Mouse (Mus musculus) thymus, postnatal 10 days (tissue): ENCODE data around the gene Mtch2.
"Not testable (repeated sequence)": the region's sequence is repeated elsewhere in the genome, so short reads cannot be mapped to it uniquely, and the experiment has no call there.

Experiments used
- DNase-seq, 2 experiments: peaks; one replicate each; pipeline ENCODE4 v3.0.0; 2021; ENCODE audit warnings: low spot score in 2 of 2

Gene Mtch2

DNA sequence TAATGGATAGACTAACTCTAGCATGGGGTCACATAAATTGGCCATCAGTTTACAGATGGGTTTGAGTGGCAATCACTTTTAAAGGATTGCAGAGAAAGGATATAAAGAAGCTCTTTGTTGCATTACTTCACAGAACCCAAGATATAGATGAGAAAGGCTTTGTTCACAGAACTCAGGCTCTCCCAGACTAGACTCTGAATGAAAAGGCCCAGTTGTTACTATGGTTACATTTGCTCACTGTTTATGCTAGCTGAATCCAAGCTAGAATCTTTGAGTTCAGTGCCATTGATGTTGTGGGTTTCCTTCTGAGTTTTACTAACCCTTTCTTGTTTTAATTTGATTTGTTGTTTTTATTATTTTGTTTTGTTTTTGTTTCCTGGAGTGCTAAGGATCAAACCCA, 17.2 kb downstream of the Mtch2 start:
- DNase-seq = no peak

DNA sequence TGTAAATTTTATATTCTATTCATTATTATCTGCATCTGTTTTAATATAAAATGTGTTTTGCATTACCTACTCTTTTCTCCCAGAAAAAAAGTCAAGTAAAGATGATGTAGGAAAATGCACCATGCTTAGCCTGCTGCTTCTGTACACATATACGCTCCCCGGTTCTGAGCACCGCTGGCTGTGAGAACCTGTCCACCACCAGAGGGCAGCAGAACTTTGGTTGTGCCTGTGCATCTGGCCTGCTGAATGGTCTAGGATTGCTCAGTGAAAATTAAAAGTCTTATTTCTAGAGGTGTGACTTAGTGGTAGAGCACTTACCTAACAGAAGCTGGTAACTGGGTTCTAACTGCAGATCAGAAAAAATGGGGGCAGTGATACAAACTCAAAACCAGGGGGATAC, 19.6 kb downstream of the Mtch2 start:
- peak; percentile 49 to 84 for DNase-seq

DNA sequence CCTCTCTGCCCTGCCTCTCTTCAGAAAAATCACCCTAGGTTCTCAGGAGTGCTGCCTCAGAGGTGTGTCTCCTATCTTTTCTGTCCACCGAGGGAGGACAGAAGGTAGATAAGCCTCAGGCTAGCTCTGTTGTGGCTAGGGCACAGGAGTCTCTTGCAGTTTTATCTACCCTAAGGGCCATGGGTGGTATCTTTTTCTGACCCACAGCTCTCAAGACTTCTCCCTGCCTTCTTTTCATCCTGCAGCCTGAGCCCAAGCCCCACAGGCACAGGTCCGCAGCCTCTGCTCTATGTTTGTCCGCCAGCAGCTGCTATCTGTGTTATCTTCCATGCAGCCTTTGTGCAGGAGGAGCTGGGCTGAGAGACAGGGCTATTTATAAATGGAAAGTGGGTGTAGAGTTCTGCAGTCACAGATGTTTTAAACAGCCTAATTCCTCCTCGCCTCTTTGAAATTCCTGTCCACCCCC, 23.2 kb downstream of the Mtch2 start:
- no peak for DNase-seq

DNA sequence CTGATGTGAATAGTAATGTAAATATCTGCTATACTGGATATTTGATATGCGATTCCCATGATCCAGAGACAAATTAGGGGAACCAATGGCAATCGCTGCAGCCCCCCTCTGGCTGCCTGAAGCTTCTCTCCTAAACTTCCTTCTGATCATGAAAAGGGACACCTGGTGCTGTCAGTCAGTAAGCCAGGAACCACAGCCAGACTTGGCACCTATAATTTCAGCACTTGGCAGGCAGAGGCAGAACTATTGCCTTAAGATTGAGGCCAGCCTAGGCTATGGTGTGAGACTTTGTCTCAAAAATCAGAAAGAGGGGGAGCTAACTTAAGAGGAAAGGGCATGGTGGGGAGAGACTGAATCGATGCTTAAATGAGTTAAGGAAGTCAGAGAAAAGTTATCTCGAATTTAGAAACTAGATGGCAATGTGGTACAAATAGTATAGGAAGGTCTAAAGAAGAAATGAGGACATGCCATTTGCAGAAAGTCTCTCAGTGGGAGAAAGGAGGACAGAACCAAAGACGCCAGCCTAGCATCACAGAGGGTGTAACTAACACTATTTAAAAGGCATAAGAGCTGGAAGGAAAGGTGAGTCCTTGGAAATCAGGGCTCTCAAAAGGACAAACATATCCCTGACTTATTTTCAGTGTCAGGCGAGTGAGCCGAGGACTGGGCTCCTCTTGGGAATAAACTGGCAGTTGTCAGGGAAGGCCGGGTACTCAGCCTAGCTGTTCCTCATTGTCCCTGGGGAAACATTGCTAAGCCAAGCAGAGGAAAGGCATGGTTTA, 24.4 kb downstream of the Mtch2 start:
- DNase-seq = no peak

DNA sequence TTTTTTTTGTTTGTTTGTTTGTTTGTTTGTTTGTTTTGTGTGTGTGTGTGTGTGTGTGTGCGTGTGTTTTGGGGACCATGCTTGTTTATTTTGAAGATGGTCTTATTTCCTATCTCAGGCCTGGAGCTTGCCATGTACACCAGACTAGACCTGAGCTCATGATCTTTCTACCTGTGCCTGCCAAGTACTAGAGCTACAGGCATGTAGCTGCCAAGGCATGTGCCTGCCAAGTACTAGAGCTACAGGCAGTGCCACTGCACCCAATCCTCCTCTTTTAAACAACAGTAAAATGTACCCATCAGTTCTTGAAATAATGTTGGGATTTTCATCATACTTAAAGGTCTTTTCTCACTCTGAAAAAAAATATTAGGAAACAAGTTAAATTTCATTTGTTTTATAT, 27.1 kb downstream of the Mtch2 start:
- no peak for DNase-seq

DNA sequence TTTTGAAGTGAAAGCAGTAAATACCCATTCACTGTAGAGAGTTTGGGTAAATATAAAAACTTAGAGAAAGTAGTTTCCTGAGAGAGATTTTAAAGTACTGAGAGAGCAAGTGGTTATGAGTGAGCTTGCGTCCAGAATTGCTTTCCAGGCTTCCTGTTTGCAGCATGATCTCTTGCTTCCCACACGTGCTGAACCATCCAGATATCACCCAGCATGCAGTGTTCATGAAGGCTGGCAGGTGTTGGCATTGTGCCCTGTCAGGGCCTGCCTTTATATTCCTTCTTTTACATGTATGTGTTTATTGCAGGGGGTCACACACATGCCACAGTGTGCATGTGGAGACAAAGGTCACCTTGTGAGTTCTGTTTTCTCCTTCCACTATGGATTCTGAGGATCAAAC, 28.3 kb downstream of the Mtch2 start:
- DNase-seq = no peak

DNA sequence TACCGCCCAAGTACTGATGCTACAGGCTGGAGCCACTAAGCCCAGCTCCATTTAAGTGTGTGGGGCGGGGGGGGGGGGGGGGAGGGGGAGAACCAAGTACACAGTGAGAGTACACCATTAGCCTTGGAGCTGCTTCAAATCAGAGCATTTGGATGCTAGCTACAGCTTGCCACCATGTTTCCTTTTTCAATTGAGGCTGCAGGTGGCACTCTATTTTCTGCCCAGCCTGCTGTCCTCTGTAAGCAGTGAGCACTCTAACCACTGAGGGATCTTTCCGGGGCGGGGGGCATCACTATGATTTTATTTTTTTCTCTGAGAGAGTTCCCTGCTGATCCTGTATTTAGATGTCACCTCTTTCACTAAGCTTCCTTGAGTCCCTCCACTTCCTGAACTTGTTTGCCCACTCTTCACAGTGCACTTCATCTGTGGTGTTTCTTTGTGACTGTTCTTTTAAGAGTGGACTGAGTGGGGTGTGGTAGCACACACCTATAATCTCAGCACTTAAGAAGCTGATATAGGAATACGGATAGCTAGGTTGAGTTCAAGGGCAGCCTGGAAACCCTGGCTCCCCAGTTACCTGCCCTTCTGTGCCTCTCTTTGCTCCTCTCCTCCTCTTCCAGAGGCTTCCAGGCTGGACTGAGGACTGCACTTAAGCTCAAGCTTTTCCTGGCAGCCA, 30.8 kb downstream of the Mtch2 start:
- no peak for DNase-seq

DNA sequence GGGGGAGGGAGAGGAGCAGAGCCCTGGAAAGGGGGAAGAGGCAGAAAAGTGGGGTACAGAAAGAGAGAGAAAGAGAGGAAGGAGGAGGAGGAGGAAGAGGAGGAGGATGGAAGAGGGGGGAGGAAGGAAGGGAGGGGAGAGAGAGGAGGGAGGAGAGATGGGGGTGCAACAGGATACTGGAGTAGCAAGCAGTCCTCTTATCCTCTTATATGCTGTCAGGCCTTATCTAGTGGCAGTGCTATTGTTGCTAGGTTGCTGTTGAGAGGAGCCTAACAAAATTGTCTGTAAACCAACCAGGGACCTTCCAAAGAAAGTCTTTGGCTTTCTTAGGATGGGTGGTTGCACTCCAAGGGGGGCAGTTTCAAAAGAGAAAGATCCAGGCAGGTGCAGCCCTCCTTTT, 32.5 kb downstream of the Mtch2 start:
- DNase-seq = no peak

DNA sequence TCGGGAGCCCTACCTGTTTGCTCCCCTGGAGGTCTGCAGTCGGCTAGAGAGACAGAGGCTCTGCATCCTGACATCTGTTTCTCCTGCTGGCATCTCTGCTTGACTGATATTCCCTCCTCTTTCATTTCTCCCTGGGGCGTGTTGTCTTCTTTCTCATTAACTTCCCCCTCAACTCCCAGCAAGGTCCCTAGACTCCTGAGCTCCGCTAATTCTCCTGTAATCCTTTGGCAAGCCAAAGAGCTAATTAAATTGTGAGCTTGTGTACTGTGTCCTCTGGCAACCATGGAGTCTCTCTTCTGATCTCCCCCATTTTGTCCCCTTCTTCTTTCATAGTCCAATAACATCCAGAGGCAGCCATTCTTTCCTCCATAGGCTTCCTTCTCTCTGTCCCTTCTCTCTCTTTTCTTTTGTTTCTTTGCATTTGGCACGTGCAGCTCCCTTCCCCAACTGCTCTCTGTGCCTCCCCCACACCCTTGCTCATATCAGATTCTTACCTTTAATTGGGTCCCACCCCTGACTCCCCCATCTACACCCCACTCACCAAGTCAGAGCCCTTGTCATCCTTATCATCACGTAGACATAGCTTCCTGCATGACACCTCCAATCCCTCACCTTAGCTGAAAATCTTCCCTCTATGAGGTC, 33.3 kb downstream of the Mtch2 start:
- no peak for DNase-seq

DNA sequence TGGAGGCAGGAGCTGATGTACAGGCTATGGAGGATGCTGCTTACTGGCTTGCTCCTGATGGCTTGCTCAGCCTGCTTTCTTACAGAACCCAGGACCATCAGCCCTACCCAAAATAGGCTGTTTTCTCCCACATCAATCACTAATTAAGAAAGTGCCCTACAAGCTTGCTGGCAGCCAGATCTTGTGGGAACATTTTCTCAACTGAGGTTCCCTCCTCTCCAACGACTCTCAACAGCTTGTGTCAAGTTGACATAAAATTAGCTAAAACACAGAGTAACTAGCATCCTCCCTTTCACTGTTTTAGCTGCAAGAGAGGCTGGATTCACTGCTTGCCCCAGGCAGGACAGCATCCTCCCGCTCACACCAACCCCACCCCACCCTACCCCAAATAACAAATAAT, 34.9 kb downstream of the Mtch2 start:
- no peak for DNase-seq

DNA sequence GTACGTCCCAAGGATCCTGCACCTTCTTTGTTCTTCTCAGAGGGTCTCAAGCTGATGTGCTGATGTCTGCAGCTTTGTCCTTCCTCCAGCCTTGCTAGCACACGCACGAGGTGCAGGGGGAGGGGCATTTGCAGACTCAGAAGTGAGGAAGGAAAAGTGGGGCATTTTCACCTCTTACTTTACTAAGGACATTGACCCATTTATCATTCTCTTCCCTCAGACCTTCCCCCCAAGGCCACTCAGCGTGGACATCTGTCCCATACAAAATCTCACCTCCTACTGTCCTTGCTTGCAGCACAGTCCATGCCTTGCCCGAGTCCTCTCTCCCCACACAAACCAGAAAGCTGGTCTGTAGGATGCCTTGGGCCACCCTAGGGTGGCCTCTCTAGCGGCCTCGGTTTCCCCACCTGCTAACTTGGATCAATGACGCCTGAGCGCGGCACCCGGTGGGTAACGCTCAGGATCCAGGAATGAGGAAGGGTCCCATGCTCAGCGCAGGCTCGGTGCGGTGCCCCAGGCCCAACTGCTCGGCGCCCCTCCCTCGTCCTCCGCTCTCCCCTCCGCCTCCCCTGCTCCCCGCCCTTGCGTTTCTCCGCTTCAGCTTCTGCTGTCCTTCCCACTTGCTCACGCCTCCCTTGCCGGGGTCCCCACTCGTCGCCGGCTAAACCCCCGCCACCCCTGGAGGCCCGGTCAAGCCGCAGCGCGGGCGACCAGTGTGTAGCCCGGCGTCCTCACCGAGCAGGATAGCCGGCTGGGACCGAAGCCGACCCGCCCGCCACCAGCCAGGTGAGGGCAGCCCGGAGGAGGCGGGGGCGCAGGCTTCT, 38.5 kb downstream of the Mtch2 start, which contains the start of gene C1qtnf4:
Gene C1qtnf4 (plus strand): TSS at position 643 of the 824 bp plus-strand sequence.
- DNase-seq = no peak

DNA sequence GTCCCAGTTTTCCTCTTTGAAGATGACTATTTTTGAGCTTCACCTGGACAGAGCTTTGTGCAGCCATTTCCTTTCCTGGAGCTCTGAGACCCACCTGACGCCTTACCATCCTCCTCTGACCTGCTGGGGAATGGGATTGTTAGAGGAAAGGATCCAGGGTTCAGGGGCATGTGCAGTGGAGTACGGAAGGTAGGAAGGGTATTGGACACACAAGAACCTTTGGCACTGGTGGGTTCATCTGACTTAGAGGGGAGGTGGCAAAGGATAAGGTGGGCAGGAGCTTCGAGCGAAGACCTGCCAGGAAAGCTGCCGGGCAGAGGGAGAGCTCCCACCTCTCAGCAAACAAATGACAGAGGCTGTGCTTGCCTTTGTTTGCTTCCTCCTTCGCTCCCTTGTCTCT, 39.5 kb downstream of the Mtch2 start:
- DNase-seq = no peak

DNA sequence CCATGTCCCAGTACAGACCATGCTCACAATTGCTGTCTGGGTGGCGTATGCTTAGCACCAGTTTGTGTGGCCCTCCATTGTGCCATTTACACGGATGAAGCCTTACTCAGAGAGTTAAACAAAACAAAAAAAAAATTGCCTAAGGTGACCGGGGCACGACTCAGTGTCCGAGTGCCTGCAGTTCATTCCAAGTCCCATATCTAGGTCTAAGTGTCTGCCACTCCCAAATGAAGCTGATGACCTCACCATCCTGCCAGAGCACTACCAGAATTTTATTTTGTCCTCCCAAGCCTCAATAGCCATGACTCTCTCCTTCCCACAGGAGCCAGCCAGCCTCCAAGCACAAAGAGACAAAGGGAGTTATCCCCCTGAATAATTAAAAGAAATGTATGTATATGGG, 40.7 kb downstream of the Mtch2 start:
- DNase-seq = no peak

DNA sequence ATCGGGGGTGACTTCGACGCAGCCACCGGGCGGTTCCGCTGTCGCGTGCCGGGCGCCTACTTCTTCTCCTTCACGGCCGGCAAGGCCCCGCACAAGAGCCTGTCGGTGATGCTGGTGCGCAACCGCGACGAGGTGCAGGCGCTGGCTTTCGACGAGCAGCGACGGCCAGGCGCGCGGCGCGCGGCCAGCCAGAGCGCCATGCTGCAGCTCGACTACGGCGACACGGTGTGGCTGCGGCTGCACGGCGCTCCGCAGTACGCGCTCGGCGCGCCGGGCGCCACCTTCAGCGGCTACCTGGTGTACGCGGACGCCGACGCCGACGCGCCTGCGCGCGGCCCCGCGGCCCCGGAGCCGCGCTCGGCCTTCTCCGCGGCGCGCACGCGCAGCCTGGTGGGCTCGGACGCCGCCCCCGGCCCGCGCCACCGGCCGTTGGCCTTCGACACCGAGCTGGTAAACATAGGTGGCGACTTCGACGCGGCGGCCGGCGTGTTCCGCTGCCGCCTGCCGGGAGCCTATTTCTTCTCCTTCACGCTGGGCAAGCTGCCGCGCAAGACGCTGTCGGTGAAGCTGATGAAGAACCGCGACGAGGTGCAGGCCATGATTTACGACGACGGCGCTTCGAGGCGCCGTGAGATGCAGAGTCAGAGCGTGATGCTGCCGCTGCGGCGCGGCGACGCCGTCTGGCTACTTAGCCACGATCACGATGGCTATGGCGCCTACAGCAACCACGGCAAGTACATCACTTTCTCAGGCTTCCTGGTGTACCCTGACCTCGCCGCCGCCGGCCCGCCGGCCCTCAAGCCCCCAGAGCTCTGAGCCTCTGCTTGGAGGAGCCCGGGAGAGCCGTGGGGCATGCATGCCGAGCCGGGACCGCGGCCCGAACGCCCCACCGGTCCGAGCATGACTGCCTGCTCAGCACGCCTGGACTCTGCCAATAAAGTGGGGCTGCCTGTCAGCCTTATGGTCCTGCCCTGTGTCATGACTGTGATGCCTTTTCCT, 42.9 kb downstream of the Mtch2 start:
- DNase-seq = peak; percentile 20 to 41

DNA sequence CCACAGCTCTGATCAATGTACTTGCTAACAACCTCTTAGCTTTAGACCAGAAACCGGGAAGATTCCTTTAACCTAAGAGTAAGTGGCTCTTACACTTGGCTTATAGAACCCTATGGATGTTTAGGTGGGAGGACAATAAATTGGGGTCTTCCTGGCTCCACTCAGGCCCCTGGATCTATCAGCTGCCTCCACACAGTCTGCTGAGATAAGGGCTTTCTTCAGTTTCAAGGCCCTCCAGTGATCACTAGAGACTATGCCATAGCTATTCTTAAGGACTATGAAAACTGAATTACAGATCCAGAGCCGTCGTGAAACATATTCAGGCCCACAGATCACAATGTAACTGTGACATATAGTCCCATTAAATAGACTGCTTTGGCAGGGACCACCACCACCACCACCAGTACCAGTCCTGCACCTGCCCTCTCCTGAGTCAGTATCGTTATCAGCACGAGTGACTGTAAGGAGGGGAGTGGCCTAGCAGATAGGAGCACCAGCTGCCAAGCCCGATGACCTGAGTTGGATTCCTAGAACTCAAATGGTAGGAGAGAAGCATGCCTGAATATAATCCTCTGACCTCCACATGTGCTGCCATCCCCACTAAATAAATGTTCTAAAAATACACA, 46.8 kb downstream of the Mtch2 start:
- DNase-seq = no peak

DNA sequence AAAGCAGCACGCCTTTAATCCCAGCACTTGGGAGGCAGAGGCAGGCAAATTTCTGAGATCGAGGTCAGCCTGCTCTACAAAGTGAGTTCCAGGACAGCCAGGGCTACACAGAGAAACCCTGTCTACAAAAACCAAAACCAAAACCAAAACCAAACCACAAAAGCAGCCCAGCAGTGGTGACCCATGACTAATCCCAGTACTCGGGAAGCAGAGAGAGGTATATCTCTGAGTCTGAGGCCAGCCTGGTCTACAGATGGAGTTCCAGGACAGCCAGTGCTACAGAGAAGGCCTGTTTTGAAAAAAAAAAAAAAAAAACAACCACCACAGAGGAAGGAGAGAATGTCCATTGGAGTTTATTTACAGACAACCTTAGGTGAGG, 47.3 kb downstream of the Mtch2 start:
- not testable (repeated sequence) for DNase-seq

DNA sequence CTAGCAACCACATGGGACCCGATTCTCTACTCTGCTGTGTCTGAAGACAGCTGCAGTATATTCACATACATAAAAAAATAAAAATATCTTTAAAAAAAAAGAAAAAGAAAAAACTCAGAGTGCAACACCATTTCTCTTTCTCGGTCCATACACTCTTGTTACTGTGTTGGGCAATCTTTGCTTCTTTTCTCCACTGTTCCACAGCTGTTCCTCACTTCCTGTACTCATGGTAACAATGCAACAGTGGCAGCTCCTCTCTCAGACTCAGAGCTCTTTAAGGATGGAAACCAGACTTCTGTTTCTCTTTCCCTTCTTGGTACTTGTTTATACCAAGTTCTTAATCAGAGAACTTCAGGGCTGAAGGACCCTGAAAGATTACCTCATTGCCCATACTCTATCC, 56.4 kb downstream of the Mtch2 start:
- no peak for DNase-seq

DNA sequence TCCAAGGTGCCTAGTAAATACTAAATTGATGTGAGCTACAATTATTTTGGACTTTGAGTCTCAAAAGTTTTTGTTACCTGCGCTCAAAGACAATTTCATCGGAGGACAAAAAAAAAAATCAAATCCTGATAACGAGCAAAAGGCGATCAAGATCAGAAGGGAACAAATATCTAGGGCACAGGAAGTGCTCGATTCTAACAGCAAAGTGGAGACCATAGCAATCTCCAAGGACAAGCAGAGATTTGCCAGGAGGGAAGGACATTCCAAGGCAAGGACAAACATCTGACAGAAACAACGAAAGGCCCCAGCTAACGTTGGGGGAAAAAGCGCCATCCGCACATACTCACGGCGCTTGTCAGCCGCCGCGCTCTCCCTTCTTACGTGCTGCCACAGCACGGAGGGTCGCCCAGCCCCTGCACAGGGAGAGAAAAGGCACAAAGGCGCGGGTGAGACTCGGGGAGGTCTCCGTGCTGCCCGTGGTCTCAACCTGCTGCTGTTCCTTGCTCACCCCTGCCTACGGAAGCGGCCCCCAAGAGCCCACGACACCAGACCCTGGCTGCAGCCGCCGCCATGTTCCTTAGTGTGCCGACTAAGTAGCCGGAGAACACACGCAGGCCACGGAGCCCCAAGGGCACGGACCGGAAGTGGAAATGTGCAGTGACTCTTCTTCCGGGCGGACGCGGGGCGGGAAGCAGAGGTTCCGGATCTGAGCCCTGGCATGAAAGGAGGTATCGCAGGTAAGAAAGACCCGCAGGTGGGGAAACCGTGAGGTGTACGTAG, 57.3 kb downstream of the Mtch2 start, which contains the start of the genes Kbtbd4 and Ndufs3:
Gene Kbtbd4 (plus strand): TSS at position 665 of the 780 bp plus-strand sequence.
Gene Ndufs3 (minus strand): TSS at position 752 of the 780 bp plus-strand sequence.
- peak; percentile 79 to 85 for DNase-seq

DNA sequence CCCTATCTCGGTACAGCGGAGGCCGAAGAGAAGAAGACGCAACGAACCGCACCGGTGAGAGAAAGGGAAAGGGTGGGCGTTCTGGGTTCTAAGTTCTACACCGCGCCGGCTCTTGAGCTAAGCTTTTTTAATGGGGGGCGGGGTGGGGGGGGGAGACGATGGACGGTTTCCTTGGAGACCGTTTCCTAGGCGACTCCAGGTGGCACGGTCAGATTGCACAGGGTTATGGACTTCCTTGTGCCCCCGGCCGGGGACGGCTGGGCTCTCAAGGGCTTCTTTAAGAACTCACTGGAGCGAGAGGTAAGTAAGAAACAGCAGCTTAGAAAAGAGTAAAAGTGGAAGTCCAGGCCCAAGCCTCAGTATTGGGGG, 57.9 kb downstream of the Mtch2 start:
- DNase-seq = no peak
